Mouse (Mus musculus) 3134 (cell line): Measurements from ENCODE around the gene Mob1a.

Experiments
- DNase-seq: peaks from one replicate; pipeline ENCODE4 v3.0.0-alpha.2; 2011; ENCODE audit warnings: low spot score; ENCODE audit not compliant: insufficient read length; ENCODE audit errors: extremely low read depth

The Mob1a gene

DNA sequence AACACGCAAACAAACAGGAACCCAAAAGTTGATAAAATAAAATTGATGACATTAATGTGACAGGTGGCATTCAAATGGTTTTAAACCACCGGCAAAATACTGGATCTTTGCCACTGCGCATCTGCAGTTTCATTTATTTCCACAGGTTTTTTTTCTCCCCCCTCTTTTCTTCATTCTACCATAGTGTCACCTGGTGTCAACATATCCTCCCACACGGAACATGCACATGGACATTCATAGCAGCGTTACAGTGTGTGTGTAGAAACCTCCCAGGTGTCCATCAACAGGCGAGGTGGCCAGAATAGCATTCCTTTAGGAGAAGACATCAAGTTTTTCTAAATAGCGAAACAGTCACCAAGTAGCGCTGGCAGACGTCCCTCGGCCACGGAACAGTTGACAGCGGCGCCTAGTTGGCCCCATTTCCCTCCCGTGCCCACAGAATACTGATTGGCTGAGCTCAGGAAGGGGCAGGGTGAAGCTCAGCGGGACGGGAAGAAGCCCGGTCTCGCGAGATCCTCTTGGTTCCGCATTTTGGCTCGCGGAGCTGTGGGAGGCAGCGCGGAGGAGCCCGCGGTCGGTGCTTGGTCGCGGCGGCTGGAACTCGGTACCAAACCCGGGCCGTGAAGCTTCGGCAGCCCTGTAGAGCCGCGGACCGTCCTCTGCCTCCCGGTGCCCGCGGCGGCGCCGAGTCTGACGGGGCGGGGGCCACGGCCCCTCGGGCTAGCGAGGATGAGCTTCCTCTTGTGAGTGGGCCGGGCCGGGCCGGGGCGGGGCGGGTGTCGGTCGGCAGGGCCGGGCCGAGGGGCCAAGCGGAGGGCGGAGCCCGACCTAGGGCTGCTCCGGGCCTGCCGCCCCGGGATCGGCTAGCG is at the start of gene Mob1a, which contains the start of gene Mthfd2:
Mob1a (plus strand) TSS at position 492 of the 869 bp plus-strand sequence.
Mthfd2 (minus strand) TSS at position 384 of the 869 bp plus-strand sequence.
- DNase-seq: peak; percentile 94

DNA sequence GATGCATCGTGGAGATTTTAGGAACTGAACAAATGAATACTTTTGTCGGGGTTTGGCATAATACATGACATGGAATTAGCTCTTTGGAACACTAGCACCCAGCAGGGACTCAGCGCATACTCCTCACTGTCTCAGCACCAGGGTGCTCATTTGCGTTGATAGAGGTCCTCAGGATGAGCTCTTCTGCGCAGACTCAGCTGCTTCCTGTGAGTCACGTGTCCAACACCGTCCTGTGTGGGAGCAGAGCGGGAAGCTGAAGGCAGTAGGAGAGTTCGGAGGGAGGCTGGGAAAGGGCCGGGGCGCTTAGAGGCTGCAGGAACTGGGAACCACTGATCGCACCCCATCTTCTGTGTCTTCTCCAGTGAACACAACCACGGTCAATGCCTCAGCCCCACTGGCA is 48.7 kb upstream of the Mob1a start:
- DNase-seq: no peak

DNA sequence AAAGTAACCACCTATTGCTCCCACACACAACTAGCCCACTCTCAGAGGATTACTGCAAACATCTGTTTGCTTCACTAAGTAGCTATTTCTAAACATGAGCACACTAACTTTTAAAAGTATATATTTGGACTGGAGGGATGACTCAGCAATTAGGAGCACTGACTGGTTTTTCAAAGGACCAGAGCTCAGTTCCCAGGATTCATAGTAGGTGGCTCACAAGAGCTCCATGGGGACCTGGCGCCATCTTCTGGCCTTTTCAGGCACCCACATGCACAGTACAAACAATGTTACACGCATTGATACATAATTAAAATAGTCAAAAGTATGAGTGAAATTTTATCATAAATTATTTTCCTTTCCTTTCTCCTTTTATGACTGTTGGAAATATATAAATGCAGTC is 46.9 kb upstream of the Mob1a start:
- no peak for DNase-seq

DNA sequence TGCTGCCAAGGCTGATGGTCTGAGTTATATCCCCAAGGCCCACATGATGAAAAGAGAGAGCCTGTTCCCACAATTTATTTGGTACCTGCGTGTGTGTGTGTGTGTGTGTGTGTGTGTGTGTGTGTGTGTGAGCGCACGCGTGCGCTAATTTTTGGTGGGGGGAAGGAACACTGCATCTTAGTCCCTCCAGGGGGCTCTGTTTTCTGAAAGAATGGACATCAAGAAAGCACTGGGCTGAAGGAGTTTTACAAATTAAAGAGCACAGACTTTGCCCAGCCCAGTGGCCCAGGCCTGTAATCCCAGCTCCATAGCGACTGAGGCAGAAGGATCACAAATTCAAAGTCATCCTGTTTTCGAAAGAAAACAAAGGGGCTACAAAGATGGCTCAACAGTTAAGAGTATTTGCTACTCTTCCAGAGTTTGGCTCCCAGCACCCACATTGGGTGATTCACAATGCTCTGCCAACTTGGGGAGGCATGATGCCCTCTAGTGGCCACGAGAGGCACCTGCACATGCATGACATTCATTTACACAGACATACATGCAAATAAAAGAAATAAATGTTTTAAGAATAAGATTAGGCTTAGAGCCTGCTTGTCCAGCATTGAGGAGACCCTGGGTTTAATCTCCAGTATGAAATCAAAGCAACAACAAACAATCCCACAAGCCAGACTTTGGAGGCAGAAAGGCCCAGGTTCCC is 45.4 kb upstream of the Mob1a start:
- no peak for DNase-seq

DNA sequence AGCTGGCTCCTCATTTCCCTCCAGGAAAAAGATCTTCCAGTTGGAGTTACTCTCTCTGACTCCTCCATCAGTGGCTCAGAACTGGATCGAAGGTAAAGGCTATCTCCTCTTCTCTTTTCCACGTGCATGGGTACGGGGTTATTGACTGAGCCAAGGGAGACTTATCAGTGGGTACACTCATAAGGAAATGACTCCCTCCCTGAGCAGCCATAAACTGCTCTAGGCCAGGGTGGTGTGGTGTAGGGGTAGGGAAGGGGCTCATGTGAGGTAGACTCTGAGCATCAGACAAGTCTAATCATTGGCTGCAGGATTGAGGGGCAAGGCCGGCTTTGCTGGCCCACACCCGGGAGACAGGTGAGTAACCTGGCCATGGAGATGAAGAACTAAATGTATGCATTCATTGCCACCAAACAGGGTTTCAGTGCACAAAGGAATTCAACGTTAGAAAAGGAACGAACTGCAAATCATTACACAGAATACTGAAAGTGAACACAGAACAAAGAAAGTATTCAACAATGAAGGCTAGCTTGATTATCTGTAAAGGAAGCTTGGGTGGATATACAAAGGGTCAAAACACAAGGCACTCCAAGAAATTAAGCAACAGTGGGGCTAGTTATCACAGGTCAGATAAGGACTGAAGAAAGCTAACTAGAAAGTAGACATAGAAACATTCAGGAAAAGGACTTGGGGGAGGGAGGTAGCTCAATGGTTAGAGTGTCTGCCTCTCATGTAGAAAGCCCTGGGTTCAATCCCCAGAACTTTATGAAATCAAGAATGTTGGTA is 25.2 kb upstream of the Mob1a start:
- no peak for DNase-seq

DNA sequence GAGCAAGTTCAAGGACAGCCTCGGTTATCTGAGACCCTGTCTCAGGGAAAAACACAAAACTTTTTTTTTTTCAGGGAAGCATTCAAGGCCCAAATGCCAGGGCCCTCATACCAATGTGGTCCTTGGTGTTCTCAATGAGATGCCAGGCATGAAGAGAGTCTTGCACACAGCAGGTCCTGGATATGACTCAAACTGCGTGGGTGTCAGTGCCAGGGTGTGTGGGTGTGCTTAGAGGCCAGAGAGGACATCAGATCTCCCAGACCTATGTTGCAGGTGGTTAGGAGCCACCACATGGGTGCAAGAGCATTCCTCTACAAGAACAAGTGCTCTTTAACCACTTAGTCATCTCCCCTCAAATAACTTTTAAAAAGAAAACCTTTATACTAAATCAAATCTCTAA is 24.5 kb upstream of the Mob1a start:
- no peak for DNase-seq

DNA sequence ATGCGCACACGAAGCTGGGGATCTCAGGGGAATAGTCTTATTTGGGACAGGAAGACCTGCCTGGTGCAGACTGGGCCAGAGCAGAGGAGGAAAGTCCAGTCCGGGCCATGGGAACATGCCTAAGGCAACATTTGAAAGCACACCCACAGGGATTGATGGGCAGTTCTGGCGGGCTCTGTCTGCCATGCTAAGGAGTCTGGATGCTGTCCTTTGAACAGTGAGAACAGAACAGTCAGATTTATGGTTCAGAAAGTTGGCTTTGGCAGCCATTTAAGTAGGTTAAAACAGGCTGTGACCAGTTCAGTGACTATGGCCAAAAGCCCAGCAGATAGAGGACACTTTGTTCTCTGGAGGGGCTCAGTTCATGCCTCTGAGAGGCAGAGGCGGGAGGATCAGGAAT is 23.6 kb upstream of the Mob1a start:
- no peak for DNase-seq

DNA sequence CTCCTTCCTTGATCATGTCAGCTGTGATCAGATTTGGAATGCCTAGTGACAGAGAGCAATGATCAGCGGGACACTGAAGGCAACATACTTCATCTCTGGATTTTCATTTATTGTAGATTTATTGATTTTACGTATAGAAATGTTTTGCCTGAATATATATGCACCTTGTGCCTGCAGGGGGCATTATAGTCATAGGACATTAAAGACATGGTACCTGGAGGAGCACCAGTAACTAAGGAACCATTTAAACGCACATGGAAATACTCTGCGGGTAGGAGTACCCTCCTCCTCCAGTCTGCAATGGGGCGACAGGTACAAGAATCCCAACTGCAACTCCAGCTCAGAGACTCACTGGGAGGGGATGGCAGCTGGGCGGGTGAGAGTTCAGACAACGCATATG is 16.8 kb upstream of the Mob1a start:
- no peak for DNase-seq

DNA sequence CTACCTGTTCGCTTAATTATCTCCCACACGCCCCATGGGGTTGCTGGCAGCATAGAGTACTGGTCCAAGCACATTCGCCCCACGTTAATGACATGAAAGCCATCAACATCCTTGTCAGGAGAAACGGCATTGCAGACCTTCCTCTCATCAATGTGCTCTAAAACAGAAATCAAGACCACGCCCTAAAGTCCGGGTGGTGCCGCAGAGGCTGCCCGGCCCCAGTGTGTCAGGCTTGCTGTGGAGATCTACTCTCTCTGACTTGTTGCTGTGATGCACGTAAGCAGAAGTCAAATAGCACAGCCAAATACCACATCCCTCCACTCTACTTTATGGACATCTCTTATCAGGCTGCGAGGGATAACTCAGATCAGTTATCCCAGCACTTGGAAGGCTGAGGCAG is 14.6 kb upstream of the Mob1a start:
- no peak for DNase-seq

DNA sequence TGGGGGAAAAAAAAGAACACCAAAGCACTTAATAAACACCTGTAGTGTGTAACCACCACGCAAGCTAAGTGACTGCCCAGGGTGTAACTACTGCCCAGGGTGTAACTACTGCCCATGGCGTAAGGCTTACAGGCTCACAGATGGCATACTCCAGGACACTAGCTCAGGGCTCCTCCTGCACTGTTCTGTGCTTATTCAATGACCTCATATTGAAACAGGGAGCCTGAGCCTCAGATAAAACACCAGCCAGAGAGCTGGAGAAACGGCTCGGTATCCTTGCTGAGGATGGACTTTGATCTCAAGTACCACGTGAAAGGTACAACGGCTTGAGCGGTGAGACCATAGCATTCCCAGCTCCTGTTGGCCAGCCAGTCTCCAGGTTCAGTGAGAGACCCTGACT is 13.8 kb upstream of the Mob1a start:
- no peak for DNase-seq

DNA sequence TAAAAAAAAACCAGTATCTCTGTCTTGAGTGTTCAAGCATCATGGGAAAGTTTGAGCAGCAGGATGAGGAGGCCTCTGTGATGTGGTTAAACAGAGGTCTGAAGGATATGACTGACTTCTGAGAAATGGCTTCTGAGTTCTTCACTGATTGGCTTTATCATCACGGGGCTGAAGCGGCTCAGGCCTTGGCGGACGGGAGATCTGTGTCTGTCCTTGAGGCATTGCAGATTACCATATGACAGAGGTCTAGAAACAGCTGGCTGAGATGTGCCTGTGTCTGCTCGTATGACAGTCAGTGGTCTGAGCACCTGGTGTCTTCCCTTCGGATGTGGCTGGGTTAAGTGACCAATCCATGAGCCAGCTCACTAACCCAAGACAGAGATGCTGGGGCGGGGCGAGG is 13.3 kb upstream of the Mob1a start:
- DNase-seq: no peak

DNA sequence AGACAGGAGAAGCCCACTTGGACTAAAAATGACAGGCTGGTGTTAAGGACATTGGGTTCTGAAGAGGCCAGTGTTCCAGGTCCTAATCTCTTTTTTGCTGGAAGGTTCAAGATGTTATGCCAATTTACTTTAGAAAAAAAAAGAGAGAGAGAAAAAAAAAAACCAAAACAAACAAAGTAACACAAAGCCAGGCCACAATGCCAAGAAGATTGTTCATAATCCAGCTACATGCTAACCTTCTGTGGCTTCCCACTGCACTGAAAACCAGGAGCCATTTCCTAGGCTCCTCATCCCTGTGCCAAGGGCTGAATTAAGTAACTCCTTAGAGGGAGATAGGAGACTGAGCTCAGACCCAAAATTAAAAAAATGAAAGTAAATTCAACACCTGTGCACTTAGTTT is 10.5 kb upstream of the Mob1a start:
- DNase-seq: no peak

DNA sequence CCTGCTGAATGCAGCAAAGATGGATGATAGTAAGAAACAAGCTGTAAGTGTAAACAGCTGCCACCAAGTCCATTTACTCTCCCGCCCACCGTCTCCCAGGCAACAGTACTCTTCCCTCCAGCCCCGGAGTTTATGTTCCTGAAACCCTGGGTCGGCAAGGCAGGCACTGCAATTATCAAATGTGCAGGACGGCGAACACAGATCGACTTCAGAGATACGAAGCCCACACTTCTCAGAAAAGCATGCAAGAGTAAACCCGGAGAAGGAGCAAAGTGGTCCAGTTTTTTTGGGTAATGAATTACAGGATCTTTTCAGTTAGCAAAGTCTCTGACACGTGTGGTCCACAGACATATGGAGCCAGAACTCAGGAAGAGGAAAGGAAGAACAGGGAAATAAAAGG is 9.8 kb upstream of the Mob1a start:
- DNase-seq: peak; percentile 25

DNA sequence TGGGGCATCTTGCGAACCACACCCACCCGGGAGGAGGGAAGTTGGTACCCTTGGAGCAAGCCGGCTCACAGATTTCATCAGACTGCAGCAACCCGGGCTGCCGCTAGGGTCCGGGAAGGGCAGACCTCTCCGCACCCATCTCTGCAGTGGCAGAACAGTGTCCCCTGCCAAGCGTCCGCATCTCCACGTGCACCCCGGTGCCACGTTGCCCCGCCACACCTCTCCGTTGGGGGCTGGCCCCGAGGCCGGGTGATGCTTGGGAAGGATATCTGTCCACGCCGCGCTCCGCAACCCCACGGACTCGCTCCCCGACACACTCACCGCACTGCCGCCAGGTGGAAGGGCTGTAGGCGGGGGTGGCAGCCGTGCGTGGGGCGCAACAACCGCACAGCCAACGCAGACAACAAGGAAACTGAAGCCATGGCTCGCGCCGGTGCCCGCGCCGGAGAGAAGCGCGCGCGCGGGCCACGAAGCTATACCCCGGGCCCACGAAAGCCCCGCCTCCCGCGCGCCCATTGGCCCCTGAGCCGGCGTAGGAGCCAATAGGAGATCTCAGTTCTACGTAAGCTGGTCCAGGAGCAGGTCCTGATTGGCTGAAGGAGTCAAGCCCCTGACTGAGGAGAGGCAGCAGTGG is 8.6 kb upstream of the Mob1a start:
- DNase-seq: peak; percentile 91

DNA sequence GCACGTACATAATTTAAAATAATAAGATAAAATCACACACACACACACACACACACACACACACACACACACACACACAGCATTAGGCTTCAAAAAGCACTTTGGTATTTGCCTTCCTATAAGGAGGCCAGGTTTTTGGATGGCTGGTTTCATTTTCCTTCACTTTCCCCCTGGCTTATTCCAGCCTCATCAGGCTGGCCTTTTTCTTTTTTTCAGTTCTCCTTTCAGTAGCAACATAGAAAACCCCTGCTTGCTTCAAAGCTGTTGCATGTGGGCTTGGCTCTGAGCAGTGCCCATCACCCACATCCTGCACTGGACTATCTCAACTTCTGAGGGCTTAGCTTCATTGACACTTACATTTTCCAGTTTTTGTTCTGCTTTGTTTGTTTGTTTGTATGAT is 3.9 kb upstream of the Mob1a start:
- no peak for DNase-seq

DNA sequence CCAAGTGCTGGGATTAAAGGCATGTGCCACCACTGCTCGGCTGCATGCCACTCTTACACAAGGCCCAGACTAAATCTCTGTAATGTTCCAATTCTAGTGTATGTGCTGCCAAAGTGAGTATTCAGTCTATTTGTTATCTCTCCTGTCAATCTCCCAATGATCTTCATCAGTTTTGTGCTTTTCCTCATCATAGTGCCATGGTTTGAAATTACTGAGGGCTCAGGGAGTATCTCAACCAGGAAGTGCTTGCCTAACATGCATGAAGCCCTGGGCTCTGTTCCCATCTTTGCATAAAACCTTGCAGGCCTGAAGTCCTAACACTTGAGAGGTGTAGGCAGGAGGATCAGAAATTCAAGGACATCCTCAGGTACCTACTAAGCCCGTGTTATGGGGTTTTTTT is 3.0 kb upstream of the Mob1a start:
- no peak for DNase-seq

DNA sequence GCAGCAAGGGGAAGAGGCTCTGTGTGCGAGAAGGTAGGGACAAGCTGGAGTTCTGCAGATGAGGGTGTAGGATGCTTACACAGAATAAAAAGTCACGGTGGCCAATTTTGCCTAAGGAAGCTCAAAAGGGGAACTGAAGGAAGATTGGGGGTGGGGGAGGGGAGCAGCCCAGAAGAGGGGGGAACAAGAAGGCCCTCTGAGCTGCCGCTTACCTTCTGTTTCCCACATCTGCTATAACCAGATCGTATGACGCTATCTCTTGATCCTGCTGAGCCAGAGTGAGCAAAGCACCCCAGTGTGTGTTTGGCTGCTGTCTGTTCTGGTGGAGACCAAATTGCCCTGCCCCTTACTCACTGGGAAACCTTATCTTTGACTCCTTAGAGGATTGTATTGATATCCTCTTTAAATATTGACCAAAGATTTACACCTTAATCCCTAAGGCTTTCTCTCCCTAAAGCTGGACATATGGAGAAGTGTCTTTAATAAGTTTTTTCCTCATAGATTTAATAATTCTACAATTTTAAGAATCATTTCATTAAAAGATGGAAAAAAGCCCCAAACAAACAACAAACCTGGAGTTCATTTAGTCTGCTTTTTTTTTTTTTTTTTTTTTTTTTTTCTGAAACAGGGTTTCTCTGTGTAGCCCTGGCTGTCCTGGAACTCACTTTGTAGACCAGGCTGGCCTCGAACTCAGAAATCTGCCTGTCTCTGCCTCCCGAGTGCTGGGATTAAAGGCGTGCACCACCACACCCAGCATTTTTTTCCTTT is 2.0 kb upstream of the Mob1a start:
- DNase-seq: no peak

DNA sequence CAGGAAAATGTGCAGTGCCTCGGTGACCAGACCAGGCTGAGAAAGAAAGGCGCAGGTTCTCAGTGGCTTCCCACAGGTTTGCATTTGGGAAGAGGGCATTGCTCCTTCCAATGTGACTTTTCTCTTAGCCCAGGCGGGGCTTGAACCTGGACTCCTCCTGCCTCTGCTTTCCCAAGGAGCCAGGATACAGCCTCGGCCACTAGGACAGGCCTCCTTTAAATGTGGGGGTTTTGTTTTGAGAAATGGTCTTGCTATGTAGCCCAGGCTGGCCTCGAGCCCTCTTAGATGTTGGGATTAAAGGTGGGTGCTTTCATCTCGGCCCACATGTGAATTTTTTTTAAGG is 549 bp downstream of the Mob1a start:
- no peak for DNase-seq

DNA sequence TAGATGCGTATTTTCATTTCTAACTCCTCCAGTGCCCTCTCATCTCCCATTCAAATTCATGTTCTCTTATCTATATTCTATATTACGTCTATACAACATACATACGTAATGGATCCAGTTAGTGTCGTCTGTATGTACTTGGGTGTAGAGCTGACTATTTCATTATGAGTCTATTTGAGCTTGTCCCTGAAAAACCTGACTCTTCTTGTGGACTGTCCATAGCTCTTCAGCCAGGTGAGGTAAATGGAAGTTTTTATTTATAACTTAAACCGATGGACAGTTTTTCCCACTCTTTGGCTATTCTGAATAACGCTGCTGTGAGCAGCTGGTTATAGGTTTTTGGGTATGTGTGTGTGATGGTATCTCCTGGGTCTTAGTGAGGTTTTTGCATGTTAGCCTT is 945 bp downstream of the Mob1a start:
- no peak for DNase-seq

DNA sequence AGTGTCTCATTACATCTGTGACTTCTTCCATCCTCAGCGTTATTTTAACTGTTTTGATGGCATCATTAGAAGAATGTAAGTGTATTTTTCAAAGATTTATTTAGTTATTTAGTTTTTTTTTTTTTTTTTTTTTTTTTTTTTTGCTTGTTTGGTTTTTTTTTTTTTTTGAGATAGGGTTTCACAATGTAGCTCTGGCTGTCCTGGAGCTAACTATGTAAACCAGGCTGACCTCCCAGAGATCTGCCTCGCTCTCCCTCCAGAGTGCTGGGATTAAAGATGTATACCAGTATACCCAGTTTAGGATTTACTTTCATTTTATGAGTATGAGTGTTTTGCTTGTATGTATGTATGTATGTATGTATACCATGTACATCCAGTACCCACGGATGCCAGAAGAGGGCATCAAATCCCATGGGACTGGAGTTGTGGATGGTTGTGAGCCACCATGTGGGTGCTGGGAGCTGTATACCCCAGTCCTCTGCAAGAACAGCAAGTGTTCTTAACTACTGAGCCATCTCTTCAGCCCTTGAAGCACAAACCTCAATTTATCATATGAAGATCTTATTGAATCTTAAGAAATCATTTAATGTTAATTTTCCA is 1.9 kb downstream of the Mob1a start:
- no peak for DNase-seq
